Mouse (Mus musculus) bone marrow macrophage, adult 2 months (primary cell): ENCODE results near the gene Entpd8.

Experiments used
- CTCF ChIP-seq: IDR thresholded peaks from 2 replicates; pipeline ENCODE4 v1.5.1; 2012; ENCODE audit warnings: low read depth, mild to moderate bottlenecking, low read length, moderate library complexity
- POLR2A ChIP-seq: IDR thresholded peaks from 2 replicates; pipeline ENCODE4 v1.6.1; 2012; ENCODE audit warnings: mild to moderate bottlenecking, low read depth, low read length, borderline replicate concordance

GRCm38 (mm10) chr2:25099703-25100102 is 19.6 kb downstream of the Entpd8 start:
- TF ChIP-seq POLR2A (no peak), CTCF (no peak)
